Mouse (Mus musculus): Measurements from ENCODE around the gene Hoxb8. TPM values are rescaled to one million over a fixed set of nuclear protein-coding genes. Genes with fewer than 3 reads are reported as not detected.

Gene Hoxb8
- total RNA-seq, 1 experiment from 2014 or later: not detected

DNA sequence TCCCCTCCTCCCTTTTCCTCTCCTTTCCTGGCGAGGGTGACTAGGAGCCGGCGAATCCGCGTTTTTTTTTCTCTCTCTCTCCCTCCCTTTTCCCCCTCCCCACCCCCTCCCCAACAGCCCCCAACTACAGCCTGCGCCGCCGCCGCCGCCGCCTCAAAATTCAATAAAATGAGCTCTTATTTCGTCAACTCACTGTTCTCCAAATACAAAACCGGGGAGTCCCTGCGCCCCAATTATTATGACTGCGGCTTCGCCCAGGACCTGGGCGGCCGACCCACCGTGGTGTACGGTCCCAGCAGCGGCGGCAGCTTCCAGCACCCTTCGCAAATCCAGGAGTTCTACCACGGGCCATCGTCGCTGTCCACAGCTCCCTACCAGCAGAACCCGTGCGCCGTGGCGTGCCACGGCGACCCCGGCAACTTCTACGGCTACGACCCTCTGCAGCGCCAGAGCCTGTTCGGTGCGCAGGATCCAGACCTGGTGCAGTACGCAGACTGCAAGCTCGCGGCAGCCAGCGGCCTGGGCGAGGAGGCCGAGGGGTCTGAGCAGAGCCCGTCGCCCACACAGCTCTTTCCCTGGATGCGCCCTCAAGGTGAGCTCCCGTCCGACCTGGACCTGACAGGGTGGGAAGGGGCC is 1.2 kb downstream of the Hoxb8 start:
- ATAC-seq (replicated peaks; ENCODE audit: insufficient number of reproducible peaks, low FRiP score, low TSS enrichment, poor library complexity, severe bottlenecking): no peak

DNA sequence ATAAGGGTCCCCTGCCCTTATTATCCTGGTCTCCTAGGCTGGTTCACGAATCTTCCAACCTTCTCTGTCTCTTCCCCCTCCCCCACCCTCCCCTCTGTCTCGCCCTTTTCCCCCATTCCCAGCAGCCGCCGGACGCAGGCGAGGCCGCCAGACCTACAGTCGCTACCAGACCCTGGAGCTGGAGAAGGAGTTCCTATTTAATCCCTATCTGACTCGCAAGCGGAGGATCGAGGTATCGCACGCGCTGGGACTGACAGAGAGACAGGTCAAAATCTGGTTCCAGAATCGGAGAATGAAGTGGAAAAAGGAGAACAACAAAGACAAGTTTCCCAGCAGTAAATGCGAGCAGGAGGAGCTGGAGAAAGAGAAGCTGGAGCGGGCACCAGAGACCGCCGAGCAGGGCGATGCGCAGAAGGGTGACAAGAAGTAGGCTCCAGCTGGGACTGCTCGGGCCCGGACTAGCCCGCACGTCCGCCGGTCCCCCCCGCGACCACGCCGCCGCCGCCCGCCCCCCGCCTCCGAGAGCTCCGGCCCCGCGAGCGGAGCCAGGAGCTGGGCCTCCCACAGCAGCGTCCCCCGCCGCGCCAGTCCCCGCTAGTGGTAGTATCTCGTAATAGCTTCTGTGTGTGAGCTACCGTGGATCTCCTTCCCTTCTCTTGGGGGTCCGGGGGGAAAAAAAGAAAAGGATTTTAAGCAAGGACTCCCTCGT is 2.5 kb downstream of the Hoxb8 start:
- ATAC-seq (replicated peaks; ENCODE audit: insufficient number of reproducible peaks, low FRiP score, low TSS enrichment, poor library complexity, severe bottlenecking): no peak

DNA sequence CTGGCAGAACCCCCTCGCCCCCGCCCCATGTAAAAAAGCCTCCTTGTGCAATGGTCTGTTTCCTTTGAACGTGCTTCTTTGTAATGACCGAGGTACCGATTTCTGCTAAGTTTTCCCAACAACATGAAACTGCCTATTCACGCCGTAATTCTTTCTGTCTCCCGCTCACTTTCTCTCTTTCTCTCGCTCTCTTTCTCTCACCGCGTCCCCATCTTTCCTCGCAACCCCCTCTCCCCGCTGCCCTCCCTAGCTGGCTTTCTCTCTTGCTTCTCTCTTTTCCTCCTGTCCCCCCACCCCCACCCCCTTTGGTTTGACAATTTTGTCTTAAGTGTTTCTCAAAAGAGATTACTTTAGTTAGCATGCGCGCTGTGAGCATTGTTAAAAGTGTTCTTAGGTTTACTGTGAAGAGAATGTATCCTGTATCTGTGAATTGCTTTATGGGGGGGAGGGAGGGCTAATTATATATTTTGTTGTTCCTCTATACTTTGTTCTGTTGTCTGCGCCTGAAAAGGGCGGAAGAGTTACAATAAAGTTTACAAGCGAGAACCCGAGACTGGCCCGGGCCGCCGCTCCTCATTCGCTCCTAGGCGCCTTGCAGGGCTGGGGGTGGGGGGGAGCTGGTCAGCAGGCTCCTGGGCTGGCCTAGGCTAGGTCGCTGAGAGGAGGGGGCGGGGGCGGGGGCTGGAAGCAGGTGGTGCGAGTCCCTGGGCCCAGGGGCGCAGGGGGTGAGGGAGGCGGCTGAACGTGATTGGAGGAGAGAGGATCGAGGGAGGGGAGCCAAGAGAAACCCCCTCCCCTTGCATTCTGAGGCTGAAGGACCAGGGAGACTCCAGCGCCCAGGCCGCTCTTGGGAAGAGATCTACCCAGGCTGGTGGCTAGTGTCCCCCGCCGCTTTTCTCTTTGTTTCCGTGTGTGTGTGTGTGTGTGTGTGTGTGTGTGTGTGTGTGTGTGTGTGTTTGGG is 3.3 kb downstream of the Hoxb8 start:
- no peak for ATAC-seq (replicated peaks; ENCODE audit: insufficient number of reproducible peaks, low FRiP score, low TSS enrichment, poor library complexity, severe bottlenecking)

DNA sequence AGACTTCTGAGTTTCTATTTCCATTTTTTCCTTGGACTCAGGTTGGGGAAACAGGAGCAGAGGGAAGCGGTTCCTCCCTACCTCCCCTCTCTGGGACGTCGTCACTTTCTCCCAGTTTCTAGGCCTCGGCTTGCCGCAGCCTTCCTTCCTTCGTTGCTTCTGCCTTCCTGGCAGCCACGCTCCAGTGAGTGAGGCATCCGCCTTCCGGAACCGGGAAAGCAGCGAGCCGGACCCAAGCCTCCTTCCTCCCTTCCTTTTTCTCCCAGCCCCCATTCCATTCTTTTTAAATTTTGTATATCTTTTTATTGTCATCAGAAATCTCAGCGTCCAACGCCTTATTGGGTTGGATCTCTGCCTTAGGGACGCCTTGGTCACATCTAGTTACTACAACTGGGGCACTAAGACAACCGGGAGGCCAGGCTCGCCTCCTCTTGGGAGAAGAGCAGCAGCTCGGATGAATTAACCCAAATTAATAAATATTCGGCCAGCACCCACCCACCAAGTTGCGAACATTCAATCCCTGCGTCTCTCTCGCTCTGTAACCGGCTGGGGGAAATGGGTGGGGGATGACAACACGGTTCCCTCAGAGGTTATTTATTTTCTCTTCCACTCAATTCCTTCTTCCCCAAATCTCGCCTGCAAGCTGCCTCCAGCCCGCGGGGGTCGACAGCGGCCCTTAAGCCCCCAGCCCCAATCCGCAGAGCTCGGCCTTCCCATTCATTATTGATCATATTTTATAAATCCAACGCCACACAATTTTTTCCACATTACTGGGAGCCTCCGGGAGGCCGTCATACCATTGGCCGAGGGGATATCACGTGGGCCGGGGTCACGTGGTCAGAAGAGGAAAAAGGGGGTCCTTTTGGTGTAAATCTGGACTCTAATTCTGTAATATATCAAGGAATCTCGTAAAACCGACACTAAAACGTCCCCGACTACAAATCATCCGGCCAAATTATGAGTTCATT is 4.3 kb downstream of the Hoxb8 start, which contains the start of gene Hoxb7:
Hoxb7 (plus strand) TSS at position 853 of the 968 bp plus-strand sequence.
- no peak for ATAC-seq (replicated peaks; ENCODE audit: insufficient number of reproducible peaks, low FRiP score, low TSS enrichment, poor library complexity, severe bottlenecking)

DNA sequence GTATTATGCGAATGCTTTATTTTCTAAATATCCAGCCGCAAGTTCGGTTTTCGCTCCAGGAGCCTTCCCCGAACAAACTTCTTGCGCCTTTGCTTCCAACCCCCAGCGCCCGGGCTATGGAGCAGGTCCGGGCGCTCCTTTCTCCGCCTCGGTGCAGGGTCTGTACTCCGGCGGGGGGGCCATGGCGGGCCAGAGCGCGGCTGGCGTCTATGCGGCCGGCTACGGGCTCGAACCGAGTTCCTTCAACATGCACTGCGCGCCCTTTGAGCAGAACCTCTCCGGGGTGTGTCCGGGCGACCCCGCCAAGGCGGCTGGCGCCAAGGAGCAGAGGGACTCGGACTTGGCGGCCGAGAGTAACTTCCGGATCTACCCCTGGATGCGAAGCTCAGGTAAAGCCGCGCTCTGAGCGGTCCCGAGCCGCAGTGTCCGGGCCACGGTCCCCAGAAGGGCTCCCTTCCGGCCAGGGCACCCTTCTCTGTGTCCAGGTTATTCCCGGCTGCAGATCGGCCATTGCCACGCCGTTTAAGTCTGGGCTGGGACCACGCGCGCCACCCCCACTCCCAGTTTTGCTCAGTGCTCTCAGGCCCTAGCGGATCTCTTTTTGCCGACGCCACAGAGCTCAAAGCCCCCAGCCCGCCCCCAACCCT is 5.2 kb downstream of the Hoxb8 start:
- no peak for ATAC-seq (replicated peaks; ENCODE audit: insufficient number of reproducible peaks, low FRiP score, low TSS enrichment, poor library complexity, severe bottlenecking)

DNA sequence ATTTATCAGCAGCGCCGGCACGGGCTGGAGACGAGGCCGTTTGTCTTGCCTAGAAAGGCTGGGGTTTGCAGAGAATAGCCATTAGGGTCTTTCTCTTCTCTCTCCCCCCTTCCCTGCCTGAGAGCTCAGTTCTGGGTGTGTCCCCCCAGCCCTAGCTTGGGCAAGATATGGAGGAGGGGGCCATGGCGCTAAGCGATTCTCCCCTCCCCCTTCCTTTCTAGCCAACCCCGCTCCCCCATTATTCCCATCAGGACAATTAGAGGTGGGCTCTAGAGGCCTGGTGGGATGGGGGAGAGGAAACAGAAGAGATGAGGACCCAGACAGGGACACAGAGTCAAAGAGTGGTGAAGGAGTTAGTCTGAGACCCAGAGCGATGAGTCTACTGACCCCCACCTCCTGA is 5.7 kb downstream of the Hoxb8 start:
- no peak for ATAC-seq (replicated peaks; ENCODE audit: insufficient number of reproducible peaks, low FRiP score, low TSS enrichment, poor library complexity, severe bottlenecking)

DNA sequence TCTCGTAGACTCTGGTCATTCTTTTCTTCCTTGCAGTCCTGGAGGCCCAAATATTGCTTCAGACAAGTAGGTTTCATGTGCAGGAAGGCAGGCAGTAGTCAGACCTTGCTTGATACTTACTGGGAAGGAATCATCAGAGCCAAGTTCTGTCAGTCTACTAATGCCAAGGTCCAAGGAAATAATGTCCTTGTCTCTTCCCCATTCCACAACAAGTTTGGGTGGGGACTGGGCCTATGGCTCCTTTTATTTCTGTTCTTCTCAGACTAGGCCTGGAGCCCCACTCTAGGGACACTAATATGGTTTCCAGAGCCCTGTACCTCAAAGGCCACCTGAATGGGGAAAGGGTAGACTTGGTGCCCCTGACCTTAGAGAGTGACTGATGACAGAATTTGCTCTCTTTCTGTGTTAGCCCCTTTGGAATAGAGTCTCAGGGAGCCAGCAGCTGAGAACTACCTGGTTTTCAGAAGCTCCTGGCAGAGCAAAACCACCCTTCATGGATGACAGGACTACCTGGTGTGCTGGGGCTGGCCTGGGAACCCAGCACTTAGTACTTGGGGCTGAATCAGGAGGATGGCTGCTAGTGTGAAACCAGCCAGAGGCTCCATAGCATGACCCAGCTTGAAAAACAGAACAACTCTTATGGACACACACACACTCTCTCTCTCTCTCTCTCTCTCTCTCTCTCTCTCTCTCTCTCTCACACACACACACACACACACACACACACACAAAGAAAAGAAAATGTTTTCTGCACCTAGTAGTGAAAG is 6.9 kb downstream of the Hoxb8 start:
- no peak for ATAC-seq (replicated peaks; ENCODE audit: insufficient number of reproducible peaks, low FRiP score, low TSS enrichment, poor library complexity, severe bottlenecking)

DNA sequence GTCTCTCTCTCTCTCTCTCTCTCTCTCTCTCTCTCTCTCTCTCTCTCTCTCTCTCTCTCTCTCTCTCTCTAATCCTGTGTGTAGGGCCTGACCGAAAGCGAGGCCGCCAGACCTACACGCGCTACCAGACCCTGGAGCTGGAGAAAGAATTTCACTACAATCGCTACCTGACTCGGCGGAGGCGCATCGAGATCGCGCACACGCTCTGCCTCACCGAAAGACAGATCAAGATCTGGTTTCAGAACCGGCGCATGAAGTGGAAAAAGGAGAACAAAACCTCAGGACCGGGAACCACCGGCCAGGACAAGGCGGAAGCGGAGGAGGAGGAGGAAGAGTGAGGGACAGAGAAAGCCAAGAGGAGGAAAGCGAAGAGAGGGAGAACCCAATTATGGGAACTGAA is 7.6 kb downstream of the Hoxb8 start:
- no peak for ATAC-seq (replicated peaks; ENCODE audit: insufficient number of reproducible peaks, low FRiP score, low TSS enrichment, poor library complexity, severe bottlenecking)

DNA sequence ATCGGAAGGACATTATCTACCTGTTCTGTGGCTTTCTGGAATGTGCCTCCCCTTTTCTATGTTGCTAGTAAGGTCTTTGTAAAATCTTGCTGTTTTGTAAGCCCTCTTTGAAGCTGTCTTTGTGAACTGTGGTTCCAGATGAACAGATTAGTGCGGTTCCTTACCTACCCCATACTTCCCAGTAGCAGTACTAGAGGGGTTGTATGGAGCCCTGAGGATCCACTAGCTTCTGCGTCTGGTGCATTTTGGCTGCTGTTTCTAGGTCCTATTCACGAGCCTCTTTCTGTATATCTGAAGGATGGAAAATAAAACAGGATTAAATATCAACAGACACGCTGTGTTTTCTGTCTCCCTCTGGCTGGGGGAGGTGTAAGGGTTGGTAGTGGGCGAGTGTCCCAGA is 8.1 kb downstream of the Hoxb8 start:
- no peak for ATAC-seq (replicated peaks; ENCODE audit: insufficient number of reproducible peaks, low FRiP score, low TSS enrichment, poor library complexity, severe bottlenecking)

DNA sequence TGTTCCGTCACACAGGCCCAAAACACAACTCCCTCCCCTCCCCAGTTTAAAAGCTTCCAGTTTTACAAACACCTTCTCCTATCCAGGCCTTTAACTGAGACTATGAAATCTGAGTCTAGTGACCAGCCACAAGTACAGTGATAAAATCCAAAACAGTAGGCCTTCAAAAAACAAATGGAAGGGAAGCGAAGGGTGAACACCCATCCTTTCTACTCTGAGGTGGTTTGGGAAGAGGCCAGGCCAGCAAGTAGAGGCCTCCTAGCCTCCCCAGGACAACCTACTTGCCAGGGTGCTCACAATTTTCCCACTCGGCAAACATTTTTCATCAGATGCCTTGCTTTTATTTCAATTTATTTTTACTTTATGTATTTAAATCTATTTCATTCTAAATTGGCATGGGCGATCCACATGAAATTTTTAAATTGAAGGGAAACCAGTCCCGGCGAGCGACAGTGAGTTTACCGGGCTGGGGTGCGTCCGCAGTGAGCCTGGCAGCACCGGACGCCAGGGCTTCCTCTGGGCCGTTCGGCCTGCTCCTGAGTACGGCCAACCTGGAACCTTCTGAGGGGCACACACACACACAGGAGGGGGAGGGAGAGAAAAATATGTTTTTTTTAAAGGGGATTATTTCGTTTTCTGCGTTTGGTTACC is 9.1 kb downstream of the Hoxb8 start:
- no peak for ATAC-seq (replicated peaks; ENCODE audit: insufficient number of reproducible peaks, low FRiP score, low TSS enrichment, poor library complexity, severe bottlenecking)

DNA sequence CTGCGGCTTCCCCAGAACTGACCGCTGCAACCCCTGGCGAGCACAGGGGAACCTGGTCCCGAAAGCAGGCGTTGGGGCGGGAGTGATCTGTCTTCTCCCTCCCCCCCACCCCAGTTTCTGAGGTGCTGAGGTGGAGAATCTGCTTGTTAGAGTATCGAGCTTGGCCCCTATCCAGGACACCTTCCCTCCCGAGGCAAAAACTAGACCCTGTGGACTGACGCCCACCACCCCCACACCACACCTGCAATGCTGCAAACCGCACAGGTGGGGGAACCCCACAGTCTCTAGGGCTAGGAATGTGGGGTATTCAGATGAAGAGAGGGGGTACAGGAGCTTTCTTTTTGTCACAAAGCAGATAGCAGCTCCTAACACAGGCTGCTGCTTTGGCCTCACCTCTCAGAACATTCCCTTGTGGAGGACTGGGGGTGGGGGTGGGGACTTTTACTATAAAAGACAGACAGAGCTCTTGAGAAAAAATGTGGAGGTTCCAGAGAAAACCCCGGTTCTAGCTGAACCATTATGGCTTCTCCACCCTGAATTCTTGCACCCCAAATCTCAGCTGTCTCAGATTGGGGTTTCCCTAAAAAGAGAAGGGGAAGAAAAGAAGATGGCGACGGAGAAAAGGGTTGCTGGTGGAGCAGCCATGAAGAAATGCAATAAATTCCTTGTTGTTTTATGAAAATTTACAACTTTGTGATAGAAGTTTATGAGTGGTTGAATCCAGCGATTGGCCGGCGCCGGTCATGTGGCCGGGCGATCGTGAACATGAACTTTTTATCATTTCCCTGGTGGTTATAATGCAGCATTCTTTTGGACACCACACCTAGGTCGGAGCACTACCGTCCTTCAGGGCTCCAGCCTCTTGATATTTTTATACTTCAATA is 10.2 kb downstream of the Hoxb8 start, which contains the start of gene Hoxb6:
Hoxb6 (plus strand) TSS at position 796 of the 884 bp plus-strand sequence.
- ATAC-seq (replicated peaks; ENCODE audit: insufficient number of reproducible peaks, low FRiP score, low TSS enrichment, poor library complexity, severe bottlenecking): no peak

DNA sequence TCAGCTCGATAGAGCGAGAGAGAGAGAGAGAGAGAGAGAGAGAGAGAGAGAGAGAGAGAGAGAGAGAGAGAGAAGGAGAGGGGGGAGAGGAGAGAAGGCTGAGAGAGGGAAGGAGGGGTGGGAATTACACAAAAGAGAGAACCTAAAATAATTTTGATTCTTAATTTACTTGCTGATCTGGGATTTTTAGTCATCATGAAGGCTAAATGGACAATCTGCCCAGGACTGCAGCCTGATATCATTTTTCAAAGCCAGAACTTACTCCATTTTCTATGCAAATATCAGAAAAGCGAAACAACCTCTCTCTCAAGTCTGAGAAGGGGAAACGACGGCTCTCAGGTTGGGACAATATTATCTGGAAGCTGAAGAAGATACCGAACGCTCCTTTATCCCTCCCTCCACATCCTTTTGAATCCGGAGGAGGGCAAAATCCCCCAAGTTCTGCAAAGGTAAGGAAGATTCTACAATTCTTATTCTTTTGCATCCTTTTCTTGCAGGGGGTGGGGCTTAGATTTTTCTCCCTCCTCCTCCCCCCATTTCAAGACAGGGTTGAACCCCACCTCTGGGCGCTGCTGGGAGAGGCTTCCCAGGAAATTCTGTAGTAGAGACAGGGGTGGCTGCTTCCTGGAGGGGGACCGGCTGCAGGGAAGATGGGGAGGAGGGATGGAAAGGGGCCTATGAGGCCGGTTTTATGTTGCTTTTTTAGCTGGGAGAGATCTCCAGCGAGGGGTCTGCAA is 11.0 kb downstream of the Hoxb8 start:
- ATAC-seq (replicated peaks; ENCODE audit: insufficient number of reproducible peaks, low FRiP score, low TSS enrichment, poor library complexity, severe bottlenecking): no peak

DNA sequence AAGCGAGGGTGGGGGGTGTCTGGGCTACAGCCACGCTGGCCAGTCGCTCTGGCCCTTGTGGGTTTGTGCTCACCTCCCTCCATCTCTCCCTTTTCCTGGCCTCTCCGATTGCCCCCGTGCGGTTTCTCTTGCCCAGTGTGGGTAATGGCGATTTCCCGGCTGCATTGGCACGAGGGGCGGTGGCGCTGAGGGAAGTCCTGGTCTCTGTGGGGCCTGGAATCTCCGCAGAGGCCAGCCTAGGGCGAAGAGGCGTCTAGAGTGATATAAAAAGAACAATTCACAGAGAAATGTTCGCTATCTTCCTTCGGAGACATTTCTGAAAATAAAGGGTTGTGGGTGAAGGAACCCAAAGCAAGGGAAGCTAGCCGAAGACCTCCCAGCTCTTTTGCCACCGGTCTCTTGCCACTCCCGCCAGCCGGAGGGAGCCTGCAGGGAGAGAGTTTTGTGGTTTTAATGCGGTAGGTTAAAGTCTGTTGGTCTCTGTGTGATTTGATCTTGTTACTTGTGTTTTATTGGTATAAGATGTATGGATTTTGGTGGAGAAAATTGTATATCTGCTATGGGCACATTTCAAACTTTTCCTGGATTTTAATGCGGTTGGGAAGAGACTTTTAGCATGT is 11.7 kb downstream of the Hoxb8 start:
- no peak for ATAC-seq (replicated peaks; ENCODE audit: insufficient number of reproducible peaks, low FRiP score, low TSS enrichment, poor library complexity, severe bottlenecking)

DNA sequence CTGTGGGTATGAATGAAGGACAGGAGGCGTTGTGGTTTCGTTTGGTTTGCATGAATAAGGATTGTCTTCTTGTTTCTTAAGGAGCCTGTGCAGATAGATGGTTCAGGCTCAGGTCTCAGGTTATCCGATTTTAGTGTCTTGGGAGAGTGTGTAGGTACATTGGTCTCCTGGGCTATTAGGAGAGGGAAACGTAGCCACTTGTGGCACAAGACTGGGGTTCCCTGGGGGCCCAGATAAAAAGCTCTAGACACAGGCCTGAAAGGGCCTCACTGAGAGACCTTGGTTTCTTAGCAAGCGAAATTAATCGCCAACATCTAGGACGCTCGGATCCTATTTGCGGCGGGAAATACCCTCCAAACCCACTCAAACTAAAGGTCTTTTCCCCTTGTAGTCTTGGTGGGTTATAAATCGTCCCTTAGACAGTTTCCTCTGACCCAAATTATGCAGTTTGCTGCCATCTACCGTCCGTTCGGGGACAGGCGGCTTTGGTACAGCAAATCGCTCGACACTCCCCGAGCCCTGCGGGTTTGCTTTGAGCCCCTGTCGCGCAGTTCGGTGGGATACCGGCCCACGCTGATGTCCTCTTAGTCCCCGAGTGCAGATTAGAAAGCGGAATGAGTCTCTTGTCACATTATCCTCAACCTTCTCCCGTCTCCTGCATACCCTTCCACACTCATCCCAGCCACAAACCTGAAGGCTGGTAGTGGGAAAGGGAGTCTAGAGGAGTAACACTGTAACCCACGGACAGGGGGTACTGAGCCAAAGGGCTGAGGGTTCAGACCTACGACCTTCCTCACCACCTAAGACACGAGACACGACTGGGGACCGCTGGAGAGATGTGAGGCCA is 12.8 kb downstream of the Hoxb8 start:
- ATAC-seq (replicated peaks; ENCODE audit: insufficient number of reproducible peaks, low FRiP score, low TSS enrichment, poor library complexity, severe bottlenecking): peak; percentile 88

Measured in monocyte, adult 5-6 weeks (primary cell).